Mouse (Mus musculus) cerebellum, adult 18-20 months (tissue): ENCODE measurements around the gene Gm9936.

Source experiments
- DNase-seq, 2 experiments: peaks; one replicate each; pipeline ENCODE4 v3.0.0; 2021

The Gm9936 gene

GRCm38 (mm10) chr5:114836886-114837285 is 21.6 kb downstream of the Gm9936 start:
- DNase-seq = no peak

GRCm38 (mm10) chr5:114829740-114830139 is 28.7 kb downstream of the Gm9936 start:
- no peak for DNase-seq

- no peak for DNase-seq
Observed at GRCm38 (mm10) chr5:114827427-114827826, 31.1 kb downstream of the Gm9936 start.

- peak; percentile 78 to 79 for DNase-seq
Observed at GRCm38 (mm10) chr5:114825978-114826691, 32.3 kb downstream of the Gm9936 start.

- DNase-seq = peak; percentile 49 to 61
Observed at GRCm38 (mm10) chr5:114824197-114824596, 34.3 kb downstream of the Gm9936 start.

- peak; percentile 80 for DNase-seq
Observed at GRCm38 (mm10) chr5:114822796-114823688, 35.4 kb downstream of the Gm9936 start, which contains the start of gene 1500011B03Rik. TSS of gene 1500011B03Rik (minus strand) at chr5:114823468.

GRCm38 (mm10) chr5:114818124-114818523 is 40.4 kb downstream of the Gm9936 start:
- no peak for DNase-seq

- DNase-seq = no peak
Observed at GRCm38 (mm10) chr5:114816599-114816998, 41.9 kb downstream of the Gm9936 start.

- DNase-seq = peak; percentile 91 to 92
Observed at GRCm38 (mm10) chr5:114813525-114814181, 44.8 kb downstream of the Gm9936 start.

- DNase-seq = no peak
Observed at GRCm38 (mm10) chr5:114809826-114810225, 48.7 kb downstream of the Gm9936 start.

- DNase-seq = no peak
Observed at GRCm38 (mm10) chr5:114809181-114809756, 49.2 kb downstream of the Gm9936 start.

- DNase-seq = no peak
Observed at GRCm38 (mm10) chr5:114808385-114808784, 50.1 kb downstream of the Gm9936 start.

GRCm38 (mm10) chr5:114807893-114808292 is 50.6 kb downstream of the Gm9936 start:
- no peak for DNase-seq

- no peak for DNase-seq
Observed at GRCm38 (mm10) chr5:114807468-114807867, 51.0 kb downstream of the Gm9936 start.

- DNase-seq = no peak
Observed at GRCm38 (mm10) chr5:114807063-114807462, 51.4 kb downstream of the Gm9936 start.

- no peak for DNase-seq
Observed at GRCm38 (mm10) chr5:114806636-114807035, 51.8 kb downstream of the Gm9936 start.
